Mouse (Mus musculus) neutrophil, adult 5-6 weeks (primary cell): ENCODE data around the gene Jpt2. TPM values are rescaled to one million over a fixed set of nuclear protein-coding genes. Genes with fewer than 3 reads are reported as not detected.

Source experiments
- ATAC-seq: fragments of 151-379, 151-347 bp; 2 replicates; pipeline ENCODE4 v1.8.0; 2017; ENCODE audit warnings: mild to moderate bottlenecking, moderate TSS enrichment; ENCODE audit not compliant: insufficient number of reproducible peaks, poor library complexity, low FRiP score, severe bottlenecking; ENCODE audit errors: extremely low read depth
- total RNA-seq: library from RNA; stranded (forward); fragments of 200-1000 nt; gene quantifications from 2 replicates; pipeline ENCODE4 v1.2.3, GENCODE M21; 2017

Jpt2 gene
- 20.0 and 20.6 TPM in 2 replicates for total RNA-seq

DNA sequence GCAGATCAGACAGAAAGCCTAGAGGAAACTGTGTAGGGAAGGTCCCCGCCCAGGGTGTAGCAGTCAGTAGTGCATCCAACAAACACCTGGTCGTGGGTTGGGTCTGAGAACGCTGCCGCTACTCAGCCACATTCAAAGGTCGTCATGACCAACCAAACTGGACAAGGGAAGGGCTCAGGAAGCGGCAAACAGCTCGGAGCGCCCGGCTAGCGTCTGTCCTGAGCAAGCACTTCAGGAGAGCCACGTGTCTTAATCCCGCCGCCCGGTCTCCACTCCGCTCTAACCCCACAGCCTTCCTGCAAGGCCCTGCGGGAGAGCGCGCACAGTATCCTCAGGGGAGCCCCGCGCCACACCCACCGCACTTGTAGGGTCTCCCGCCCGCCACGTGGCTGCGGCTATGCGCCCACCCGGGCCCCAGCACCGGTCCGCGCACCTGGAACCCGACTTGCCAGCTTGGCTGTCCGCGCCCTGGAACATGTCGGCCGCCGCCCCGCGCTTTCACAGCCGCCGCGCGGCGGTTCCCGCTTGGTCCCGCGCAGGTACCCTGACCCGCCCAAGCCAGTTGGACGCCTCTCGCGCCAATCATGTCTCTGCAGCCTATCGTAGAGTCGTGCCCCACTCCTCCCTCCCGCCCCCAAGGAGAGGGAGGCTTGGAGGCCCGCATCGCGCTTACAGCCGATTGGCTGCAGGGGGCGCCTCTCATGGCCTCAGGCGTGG is at the start of gene Jpt2:
TSS of gene Jpt2 (minus strand) at position 555 of the 717 bp plus-strand sequence.
- peak; percentile 99 for ATAC-seq

- no peak for ATAC-seq
Measured at GRCm38 (mm10) chr17:25007480-25007879, 47.0 kb upstream of the Jpt2 start.

DNA sequence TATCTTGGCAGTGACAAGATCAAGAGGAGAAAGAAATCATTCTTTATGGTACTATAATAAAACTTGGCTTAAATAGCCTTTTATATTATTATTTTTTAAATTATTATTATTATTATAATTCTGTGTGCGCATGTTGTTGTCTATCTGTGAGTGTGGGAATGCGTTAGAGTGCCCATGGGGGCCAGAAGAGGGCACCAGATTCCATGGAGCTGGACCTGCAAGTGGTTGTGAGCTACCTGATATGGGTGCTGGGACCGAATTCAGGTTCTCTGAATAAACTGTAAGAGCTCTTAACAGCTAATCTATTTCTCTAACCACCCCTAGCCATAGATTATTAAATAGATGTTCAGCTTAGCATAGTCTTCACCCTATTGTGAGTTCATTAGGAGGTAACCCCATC is 44.6 kb upstream of the Jpt2 start:
- no peak for ATAC-seq

- no peak for ATAC-seq
Measured at GRCm38 (mm10) chr17:24994721-24995120, 34.2 kb upstream of the Jpt2 start.

GRCm38 (mm10) chr17:24987221-24987620 is 26.7 kb upstream of the Jpt2 start:
- ATAC-seq: no peak

DNA sequence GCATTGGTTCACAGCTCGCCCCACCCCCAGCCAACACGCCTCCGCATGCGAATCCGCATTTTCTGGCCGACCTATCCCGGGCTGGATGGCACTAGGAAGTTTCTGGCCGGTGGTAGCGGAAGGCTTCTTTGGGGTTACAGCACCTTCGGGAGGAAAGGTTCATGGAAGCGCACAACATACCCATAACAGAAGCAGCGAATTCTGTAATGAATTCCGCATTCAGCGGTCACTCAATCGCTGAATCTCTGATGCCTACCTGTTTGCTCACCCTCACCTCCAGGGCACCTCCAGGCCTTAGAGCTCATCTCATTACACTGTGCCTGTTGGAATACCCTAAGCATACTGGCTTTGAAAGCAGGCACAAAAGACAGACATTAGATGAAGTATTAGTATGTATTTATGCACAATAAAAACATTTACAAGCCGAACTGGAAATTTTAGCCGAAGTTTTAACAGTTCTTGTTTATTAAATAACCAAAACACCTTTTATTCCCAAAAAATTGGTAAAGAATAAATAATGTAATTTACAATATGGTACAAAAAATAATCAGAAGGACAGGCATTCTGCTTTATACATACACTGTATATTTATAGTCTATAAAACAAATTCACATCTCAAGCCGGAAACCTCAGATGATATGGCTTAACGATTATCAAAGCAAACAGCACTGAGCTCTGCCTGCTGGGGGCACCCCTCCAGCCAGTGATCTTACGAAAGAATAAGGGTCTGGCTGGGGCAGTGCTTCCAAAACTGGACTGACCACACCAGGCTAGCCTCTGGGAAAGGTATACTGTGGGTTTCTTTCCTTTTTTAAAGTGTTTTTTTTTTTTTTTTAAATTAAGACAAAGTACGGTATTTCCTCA is 595 bp upstream of the Jpt2 start:
- peak; percentile 7; the same call in 1 of the 2 replicates for ATAC-seq

DNA sequence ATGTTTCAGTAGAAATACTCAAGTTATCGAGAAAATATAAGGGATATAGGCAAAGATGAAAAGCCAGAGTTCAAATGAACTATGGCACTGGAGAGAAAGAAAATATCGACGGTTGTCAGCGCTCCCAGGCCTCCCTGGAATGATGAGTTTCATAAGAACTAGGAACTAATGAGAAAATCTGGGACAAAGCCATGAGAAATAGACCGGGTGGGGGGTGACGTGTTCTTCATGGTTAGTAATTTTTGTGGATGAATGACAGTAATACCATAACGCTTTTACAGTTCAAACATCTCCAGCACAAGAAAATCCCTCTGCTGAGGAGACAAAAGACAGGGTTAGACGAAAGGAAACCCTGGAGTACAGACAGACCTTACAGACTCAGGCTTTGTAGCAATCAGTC is 1.1 kb downstream of the Jpt2 start:
- no peak for ATAC-seq

DNA sequence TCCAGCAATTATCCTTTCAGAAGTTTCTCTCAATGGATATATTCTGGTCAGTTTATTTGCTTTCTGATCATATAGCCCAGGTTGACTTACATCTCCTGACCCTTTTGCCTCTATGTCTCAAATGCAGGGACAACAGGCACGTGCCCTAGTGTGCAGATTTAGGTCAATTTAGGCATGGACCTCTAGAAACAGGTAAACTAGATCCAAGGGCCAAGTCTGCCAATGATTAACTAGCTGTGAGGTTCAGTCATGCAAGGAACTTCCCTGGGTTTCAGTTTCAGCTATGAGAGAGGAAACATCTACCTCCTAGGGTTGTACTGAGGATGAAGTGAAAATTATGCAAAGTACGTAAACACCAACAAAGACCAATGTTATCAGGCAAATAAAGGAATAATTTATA is 7.2 kb downstream of the Jpt2 start:
- ATAC-seq: no peak

- no peak for ATAC-seq
Measured at GRCm38 (mm10) chr17:24950671-24951070, 9.8 kb downstream of the Jpt2 start.

DNA sequence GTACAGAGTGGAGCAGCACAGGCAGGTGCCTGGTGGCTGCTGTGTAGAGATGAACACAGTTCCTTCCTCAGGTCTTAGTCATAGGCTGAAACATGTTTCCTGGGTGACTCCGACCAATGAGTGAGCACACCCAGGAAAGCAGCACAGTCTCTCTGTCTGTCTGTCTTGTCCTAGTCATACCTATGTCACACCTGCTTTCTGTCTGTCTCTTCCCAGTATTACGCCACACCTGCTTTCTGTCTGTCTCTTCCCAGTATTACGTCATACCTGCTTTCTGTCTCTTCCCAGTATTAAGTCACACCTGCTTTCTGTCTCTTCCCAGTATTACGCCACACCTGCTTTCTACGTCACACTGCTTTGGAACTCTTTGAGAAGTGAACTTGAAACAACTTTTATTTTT is 12.3 kb downstream of the Jpt2 start:
- ATAC-seq: no peak

DNA sequence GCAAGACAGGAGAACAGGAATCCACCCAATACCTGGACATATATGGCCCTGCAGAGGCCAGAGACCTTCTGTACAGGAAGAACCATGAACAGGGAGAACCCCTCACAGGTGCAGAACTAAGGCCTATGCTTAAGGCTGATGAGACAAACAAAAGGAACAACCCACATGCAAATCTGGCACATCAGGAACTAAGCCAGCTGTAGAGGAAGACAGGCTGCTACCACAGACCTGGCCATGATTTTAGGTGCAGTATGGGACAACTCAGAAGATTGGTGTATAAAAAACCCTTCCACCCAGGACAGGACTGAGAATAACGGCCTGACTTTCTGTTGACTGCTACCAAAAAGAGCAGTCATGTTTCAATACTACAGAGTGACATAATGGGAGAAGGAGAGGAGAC is 16.9 kb downstream of the Jpt2 start:
- peak; percentile 63 for ATAC-seq

DNA sequence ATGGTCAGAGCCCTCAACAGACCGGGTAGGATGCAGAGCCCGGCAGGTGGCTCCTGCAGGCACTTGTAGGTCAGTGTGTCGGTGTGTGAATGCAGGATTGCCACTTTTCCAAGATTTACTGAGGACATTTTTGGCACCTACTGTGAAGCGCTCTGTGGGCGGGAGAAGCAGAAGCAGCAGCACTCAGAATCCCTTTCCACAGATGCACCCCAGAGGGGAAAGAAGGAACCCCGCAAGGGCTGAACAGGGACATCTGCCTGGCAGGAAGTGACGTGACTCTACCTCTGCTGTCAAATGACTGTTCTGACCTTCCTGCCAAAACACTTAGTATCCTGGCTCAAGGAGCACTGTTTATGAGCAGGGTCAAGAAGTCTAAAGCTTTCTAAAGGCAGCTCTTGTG is 17.5 kb downstream of the Jpt2 start:
- no peak for ATAC-seq

DNA sequence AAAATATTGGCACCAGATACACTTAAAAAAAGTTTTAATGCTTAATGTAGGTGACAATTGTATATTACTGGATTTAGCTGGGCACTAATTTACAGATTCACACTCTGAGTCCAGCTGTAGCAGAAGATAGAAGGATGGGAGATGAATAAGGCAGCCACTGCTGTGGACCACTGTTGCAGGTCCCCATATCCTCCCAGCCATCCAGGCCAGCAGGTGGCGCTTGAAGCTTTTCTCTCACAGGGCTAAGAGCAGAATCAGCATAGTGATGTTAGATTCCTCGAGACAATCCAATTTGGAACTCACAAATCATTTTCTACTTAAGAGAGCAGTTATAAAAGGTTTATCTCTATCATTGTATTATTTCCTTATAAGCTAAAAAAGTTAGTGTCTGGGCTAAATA is 18.0 kb downstream of the Jpt2 start:
- peak; percentile 73 for ATAC-seq

GRCm38 (mm10) chr17:24937266-24937665 is 23.2 kb downstream of the Jpt2 start:
- no peak for ATAC-seq

- ATAC-seq: peak; percentile 98
Measured at GRCm38 (mm10) chr17:24936259-24937237, 23.9 kb downstream of the Jpt2 start, which contains the start of gene Mapk8ip3. TSS of gene Mapk8ip3 (minus strand) at chr17:24936977.

- no peak for ATAC-seq
Measured at GRCm38 (mm10) chr17:24935666-24936065, 24.8 kb downstream of the Jpt2 start.

DNA sequence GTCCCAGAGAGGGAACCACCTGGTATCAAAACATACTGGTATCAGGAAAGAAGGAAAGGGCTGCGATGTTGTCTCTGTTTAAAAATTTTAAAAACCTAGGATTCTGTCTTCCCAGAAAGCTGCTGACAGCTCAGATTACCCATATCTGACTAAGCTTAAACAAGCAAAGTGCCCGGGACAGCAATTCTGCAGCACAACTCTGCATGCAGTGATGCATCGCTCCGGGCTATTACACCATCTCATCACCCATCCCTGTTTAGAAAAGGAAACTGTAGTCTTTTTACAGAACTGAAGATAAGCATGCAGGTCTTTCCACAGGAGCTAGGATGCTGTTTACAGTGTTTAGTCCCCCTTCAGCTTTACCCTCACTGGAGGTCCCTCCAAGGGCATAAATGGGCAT is 25.6 kb downstream of the Jpt2 start:
- no peak for ATAC-seq

- ATAC-seq: no peak
Measured at GRCm38 (mm10) chr17:24933163-24933562, 27.3 kb downstream of the Jpt2 start.

DNA sequence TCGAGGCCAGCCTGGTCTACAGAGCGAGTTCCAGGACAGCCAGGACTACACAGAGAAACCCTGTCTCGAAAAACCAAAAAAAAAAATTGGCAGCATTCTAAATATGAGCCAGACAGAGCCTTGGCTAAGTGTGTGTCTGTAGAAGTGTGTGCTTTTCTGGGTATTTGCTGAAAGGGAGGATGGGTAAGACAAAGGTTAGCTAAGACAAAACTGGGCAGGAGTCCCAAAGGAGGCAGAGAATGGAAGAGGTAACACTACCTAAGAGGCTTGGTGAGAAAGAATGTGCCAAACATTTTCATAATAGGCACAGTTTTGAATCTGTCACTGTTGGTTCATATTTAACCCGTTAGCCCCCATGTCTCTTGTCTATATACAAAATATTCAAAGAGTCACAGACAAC is 28.1 kb downstream of the Jpt2 start:
- ATAC-seq: no peak
